Mouse (Mus musculus) forebrain, postnatal 0 days (tissue): ENCODE measurements at regions not wholly inside any gene's neighbourhood (a gene's known extent, or its start where the extent isn't known, plus 50 kb on each side); places are given as distances from the start of the nearest gene placed in this dataset.

Experiments used
- ATAC-seq: fragments of 200-750 bp; cut with Nextera tagmentation; 2 replicates; pipeline ENCODE4 v1.8.0; 2017; ENCODE audit warnings: mild to moderate bottlenecking, moderate library complexity
- DNase-seq: peaks from one replicate; pipeline ENCODE4 v3.0.0-alpha.2; 2015
- H3K27ac ChIP-seq: fragments of 300-500 bp; sonication (generic); 2 replicates; pipeline ENCODE4 v1.5.1; 2014; ENCODE audit warnings: low read depth, mild to moderate bottlenecking, antibody characterized with exemption, low read length, moderate library complexity, mixed read lengths
- H3K27me3 ChIP-seq: fragments of 300-500 bp; sonication (generic); 2 replicates; pipeline ENCODE4 v1.6.1; 2014; ENCODE audit warnings: mild to moderate bottlenecking, low read length, mixed read lengths; ENCODE audit not compliant: insufficient read depth
- H3K36me3 ChIP-seq: fragments of 300-500 bp; sonication (generic); 2 replicates; pipeline ENCODE4 v1.6.1; 2014; ENCODE audit warnings: mild to moderate bottlenecking, moderate library complexity; ENCODE audit not compliant: insufficient read depth
- H3K4me1 ChIP-seq: fragments of 300-500 bp; sonication (generic); 2 replicates; pipeline ENCODE4 v1.6.1; 2014; ENCODE audit warnings: antibody characterized with exemption; ENCODE audit not compliant: insufficient read depth
- H3K4me2 ChIP-seq: fragments of 300-500 bp; sonication (generic); 2 replicates; pipeline ENCODE4 v1.6.1; 2014; ENCODE audit warnings: low read depth, mild to moderate bottlenecking, moderate library complexity
- H3K4me3 ChIP-seq: fragments of 300-500 bp; sonication (generic); 2 replicates; pipeline ENCODE4 v1.5.1; 2014; ENCODE audit warnings: low read depth, low read length, mixed read lengths
- H3K9ac ChIP-seq: fragments of 300-500 bp; sonication (generic); 2 replicates; pipeline ENCODE4 v1.6.1; 2014; ENCODE audit warnings: mild to moderate bottlenecking
- H3K9me3 ChIP-seq: fragments of 300-500 bp; sonication (generic); 2 replicates; pipeline ENCODE4 v1.6.1; 2016; ENCODE audit warnings: low read length
- CTCF ChIP-seq: sonication (generic); IDR thresholded peaks from 2 replicates; pipeline ENCODE4 v1.5.1; 2016; ENCODE audit warnings: antibody characterized with exemption, control low read depth, low read depth
- WGBS: fragments of 180-500 bp; shearing (Covaris S2); extraction: QIAGEN DNeasy Blood & Tissue Kit; methylation state at CpG from one replicate; pipeline ENCODE4 v1.1.7; 2014; 5-methylcytosine and 5-hydroxymethylcytosine counted together

- Histone ChIP-seq H3K27me3 (no peaks in the 10 kb centered on the region), H3K27ac (no peak overlapping the region), H3K9me3 (no peaks in the 10 kb centered on the region), H3K4me1 (no peaks in the 10 kb centered on the region), H3K36me3 (no peaks in the 10 kb centered on the region), H3K4me3 (no peak overlapping the region), H3K9ac (no peak overlapping the region), H3K4me2 (no peak overlapping the region)
- 87% methylated on average over 4 of the region's 4 CpGs for WGBS
- DNase-seq (no peak), ATAC-seq (no peak)
- no peak for TF ChIP-seq CTCF
Observed at GRCm38 (mm10) chr3:147041201-147041600, 189.0 kb downstream of the Ttll7 start.

GRCm38 (mm10) chr3:147042911-147043310 is 190.7 kb downstream of the Ttll7 start:
- peak; percentile 22; the same call in 1 of the 2 replicates for TF ChIP-seq CTCF
- ATAC-seq, result no peak
- WGBS, result 81% methylated on average over 3 of the region's 3 CpGs
- H3K4me1 ChIP-seq, result no peaks in the 10 kb centered on the region
- H3K9ac ChIP-seq, result no peak overlapping the region
- no peaks in the 10 kb centered on the region for H3K27me3 ChIP-seq
- H3K4me2 ChIP-seq, result no peak overlapping the region
- H3K9me3 ChIP-seq, result no peaks in the 10 kb centered on the region
- no peaks in the 10 kb centered on the region for H3K36me3 ChIP-seq
- no peak overlapping the region for H3K4me3 ChIP-seq
- DNase-seq, result no peak
- no peak overlapping the region for H3K27ac ChIP-seq

- no peak for DNase-seq
- Histone ChIP-seq H3K9ac (no peak overlapping the region), H3K27me3 (no peaks in the 10 kb centered on the region), H3K4me3 (no peak overlapping the region), H3K36me3 (no peaks in the 10 kb centered on the region), H3K4me1 (no peaks in the 10 kb centered on the region), H3K4me2 (no peak overlapping the region), H3K27ac (no peak overlapping the region), H3K9me3 (no peaks in the 10 kb centered on the region; the same call in 1 of the 2 replicates)
- TF ChIP-seq CTCF, result no peak
- ATAC-seq, result no peak
- WGBS, result 57% methylated on average over 2 of the region's 2 CpGs
Observed at GRCm38 (mm10) chr3:147046634-147047033, 194.5 kb downstream of the Ttll7 start.

GRCm38 (mm10) chr3:147054157-147054838 is 202.1 kb downstream of the Ttll7 start:
- no peaks in the 10 kb centered on the region for H3K27me3 ChIP-seq
- no peak overlapping the region for H3K27ac ChIP-seq
- H3K4me3 ChIP-seq, result no peak overlapping the region
- no peak overlapping the region for H3K4me2 ChIP-seq
- no peaks in the 10 kb centered on the region for H3K4me1 ChIP-seq
- H3K9me3 ChIP-seq, result no peaks in the 10 kb centered on the region; the same call in 1 of the 2 replicates
- DNase-seq, result no peak
- ATAC-seq, result no peak
- TF ChIP-seq CTCF, result no peak
- no peaks in the 10 kb centered on the region for H3K36me3 ChIP-seq
- WGBS, result 90% methylated on average over 8 of the region's 8 CpGs
- H3K9ac ChIP-seq, result no peak overlapping the region

GRCm38 (mm10) chr3:147057874-147058273 is 205.7 kb downstream of the Ttll7 start:
- Histone ChIP-seq H3K9ac (no peak overlapping the region), H3K27me3 (no peaks in the 10 kb centered on the region), H3K4me3 (no peak overlapping the region), H3K4me1 (no peaks in the 10 kb centered on the region), H3K9me3 (no peaks in the 10 kb centered on the region), H3K4me2 (no peak overlapping the region), H3K27ac (no peak overlapping the region), H3K36me3 (no peaks in the 10 kb centered on the region)
- TF ChIP-seq CTCF, result no peak
- no peak for ATAC-seq
- DNase-seq, result no peak
- 87% methylated on average over 3 of the region's 3 CpGs for WGBS

GRCm38 (mm10) chr3:147060659-147061058 is 208.5 kb downstream of the Ttll7 start:
- Histone ChIP-seq H3K4me1 (no peaks in the 10 kb centered on the region), H3K4me3 (no peak overlapping the region), H3K27ac (no peak overlapping the region), H3K9ac (no peak overlapping the region), H3K9me3 (no peaks in the 10 kb centered on the region), H3K36me3 (no peaks in the 10 kb centered on the region), H3K27me3 (no peaks in the 10 kb centered on the region), H3K4me2 (no peak overlapping the region)
- 76% methylated on average over 8 of the region's 8 CpGs for WGBS
- ATAC-seq (no peak), DNase-seq (no peak)
- no peak for TF ChIP-seq CTCF

- Histone ChIP-seq H3K4me1 (no peaks in the 10 kb centered on the region), H3K36me3 (no peaks in the 10 kb centered on the region), H3K27me3 (no peaks in the 10 kb centered on the region), H3K9me3 (no peaks in the 10 kb centered on the region), H3K4me3 (no peak overlapping the region), H3K27ac (no peak overlapping the region), H3K9ac (no peak overlapping the region), H3K4me2 (no peak overlapping the region)
- TF ChIP-seq CTCF, result no peak
- ATAC-seq (no peak), DNase-seq (no peak)
- 77% methylated on average over 7 of the region's 7 CpGs for WGBS
Observed at GRCm38 (mm10) chr3:147062451-147062850, 210.3 kb downstream of the Ttll7 start.
